Mouse (Mus musculus) brain, adult 2 months (tissue): ENCODE results near the gene Ccdc167.
A peak's percentile ranks its signal among the peaks of the same experiment; 100 is the strongest.

Experiments used
- DNase-seq: peaks from one replicate; pipeline ENCODE4 v3.0.0; 2011; ENCODE audit warnings: low read depth, low spot score

Gene Ccdc167

DNA sequence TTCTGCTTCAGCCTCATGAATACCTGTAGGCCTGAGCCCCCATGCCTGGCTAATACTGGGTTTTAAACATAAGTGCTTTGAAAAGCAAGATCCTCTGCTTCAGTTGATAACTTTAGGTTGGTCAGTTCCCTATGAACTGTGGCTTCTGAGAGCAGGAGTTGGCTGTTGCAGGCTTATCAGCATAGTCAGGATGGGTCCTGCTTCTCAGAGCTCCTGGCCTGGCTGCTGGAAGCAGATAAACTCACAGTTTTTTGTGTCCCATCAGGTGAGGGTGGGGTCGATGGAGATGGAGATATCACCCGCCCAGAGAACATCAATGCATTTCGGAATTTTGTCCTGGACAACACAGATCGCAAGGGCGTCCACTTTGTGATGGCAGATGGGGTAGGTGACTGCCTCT, 30.1 kb downstream of the Ccdc167 start:
- no peak for DNase-seq

DNA sequence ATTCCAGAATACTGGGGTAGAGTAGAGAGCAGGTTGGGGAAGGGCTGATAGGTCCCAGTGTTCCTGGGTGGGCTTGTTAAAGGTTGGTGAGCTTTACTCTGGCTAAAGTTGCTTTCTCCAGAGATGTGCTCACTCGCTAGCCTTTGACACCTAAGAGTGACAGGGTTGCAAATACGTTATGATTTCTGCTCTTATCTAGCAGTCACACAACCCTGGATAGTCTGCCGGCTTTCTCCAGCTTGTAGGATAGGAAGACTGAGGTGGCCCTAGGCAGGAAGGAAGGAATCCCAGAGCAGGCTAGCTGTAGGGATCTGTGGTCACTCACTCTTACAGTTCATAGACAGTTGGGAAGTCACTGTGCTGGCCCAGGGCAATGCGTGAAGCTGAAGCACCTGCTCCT, 32.6 kb downstream of the Ccdc167 start:
- no peak for DNase-seq

GRCm38 (mm10) chr17:29683127-29683526, 33.7 kb downstream of the Ccdc167 start:
- no peak for DNase-seq

GRCm38 (mm10) chr17:29682261-29682660, 34.6 kb downstream of the Ccdc167 start:
- DNase-seq = no peak

GRCm38 (mm10) chr17:29681669-29682068, 35.2 kb downstream of the Ccdc167 start:
- no peak for DNase-seq

GRCm38 (mm10) chr17:29680921-29681320, 35.9 kb downstream of the Ccdc167 start:
- DNase-seq = no peak

DNA sequence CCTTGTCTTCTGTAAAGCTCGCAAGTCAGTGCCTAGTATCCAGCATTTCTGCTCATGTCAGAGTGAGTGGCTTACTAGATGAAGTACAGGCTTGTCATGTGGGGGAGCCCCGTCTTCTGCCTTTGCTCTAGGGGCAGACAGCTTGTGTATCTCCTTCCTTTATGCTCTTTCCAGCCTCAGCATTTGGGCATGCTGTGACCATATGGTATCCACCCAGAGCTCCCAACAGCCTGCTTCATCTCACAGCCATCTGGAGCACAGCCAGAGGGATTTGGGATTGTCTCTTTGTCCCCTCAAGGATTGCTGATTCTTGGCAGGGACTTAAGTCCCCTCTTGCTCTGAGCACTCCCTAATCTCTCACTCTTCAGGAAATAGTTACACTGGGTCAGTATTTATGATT, 36.7 kb downstream of the Ccdc167 start:
- DNase-seq = peak; percentile 99

DNA sequence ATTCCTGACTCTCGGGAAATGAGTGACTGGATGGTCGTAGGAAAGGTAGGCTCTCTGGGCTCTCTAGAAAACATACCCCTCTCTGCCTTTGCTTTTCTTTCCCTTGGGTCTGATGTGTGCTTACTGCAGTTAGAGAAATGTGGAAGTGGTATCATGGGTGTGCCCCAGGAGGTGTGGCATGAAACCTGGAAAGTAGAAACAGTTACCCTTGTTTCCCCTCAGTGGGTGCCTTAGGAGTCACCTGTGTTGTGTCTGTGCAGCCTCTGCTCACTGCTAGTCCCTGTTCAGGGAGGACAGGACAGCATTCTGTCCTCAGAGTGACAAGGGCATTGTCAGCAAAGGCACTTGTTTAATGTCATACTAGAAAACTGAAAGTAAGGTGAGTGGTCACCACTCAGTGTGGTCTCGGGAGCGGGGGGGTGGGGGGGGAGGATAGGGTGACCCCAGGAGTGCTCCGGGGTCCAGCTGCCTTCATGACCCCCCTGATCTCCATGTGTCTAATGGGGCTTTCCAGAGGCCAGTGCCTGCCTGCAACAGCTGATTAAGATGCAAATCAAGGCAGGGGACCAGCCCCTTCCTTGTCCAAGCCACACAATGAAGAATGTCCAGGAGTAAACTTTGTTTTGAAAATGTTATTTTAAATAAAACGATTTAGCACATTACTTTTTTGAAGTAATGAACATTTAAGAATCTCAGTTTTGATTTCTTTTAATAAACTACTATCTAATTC, 37.6 kb downstream of the Ccdc167 start:
- DNase-seq = no peak

DNA sequence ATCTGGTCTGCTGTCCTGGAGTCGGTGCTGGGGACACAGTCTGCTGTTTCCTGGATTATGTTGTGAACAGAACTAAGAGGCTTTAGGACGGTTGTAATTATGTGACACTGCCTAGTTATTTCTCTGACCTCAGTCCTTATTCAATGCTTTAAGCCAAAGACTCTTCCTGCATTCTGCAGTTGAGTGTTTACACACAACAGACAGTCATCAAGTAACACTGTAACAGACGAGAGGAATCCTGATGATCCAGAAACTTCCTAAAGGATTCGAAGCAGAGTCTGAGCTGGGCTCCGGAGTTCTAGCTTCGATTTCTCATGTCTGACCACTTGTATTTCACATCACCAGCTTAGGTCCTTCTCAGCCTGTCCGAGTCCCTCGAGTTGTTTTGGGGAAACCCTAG, 38.3 kb downstream of the Ccdc167 start:
- DNase-seq = no peak

DNA sequence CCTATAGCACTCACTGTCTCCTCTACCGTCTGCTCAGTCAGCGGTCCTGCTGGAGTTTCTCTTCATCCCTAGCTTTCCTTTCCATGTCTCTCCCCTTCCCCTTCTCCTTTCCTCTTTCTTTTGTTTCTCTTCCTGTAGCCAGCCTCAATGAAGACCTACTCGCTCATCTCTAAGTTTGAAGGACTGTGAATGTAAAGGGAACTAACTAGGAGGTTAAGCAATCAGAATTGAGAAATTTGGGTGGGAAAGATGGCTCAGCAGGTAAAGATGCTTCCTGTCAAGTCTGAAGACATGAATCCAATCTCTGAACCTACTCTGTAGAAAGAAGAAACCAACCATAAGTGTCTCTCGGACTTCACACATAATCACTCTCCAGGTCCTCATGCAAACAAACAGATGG, 43.5 kb downstream of the Ccdc167 start:
- DNase-seq = no peak

- peak; percentile 36 for DNase-seq
Measured at GRCm38 (mm10) chr17:29671021-29671420, 45.8 kb downstream of the Ccdc167 start.

DNA sequence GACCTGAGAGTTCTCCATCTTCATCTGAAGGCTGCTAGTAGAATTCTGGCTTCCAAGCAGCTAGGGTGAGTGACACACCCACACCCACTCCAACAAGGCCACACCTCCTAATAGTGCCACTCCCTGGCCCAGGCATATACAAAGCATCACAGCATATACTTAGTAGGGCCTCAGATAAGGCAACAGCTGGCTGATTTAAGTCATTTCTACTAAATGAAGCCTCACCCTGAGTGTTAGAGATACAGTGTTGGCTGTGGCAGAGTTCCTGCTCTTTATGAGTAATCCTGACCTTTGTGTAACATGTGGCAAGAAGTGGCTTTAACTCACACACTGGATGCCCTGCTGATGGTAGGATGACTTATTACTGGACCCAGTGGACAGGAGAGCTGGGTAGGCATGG, 46.9 kb downstream of the Ccdc167 start:
- DNase-seq = no peak

DNA sequence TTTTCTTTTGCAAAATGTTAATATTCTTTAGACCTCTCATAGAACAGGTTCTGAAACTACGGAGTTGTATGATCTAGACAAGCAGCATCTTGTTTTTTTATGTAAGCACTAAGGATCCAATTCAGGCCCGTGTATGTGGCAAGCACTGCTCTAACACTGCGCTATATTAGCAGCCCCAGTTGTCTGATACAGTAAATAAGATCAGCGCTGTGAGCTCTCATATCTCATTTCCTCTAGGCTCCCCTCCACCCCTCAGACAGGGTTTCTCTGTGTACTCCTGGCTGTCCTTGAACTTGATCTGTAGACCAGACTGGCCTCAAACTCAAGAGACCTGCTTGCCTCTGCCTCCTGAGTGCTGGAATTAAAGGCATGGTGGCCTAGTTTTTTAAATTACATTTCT, 47.8 kb downstream of the Ccdc167 start:
- no peak for DNase-seq

GRCm38 (mm10) chr17:29668051-29668986, 48.5 kb downstream of the Ccdc167 start:
- peak; percentile 97 for DNase-seq

- DNase-seq = peak; percentile 27
Measured at GRCm38 (mm10) chr17:29662145-29662544, 54.7 kb downstream of the Ccdc167 start.

GRCm38 (mm10) chr17:29660762-29661391, 56.0 kb downstream of the Ccdc167 start:
- peak; percentile 47 for DNase-seq

DNA sequence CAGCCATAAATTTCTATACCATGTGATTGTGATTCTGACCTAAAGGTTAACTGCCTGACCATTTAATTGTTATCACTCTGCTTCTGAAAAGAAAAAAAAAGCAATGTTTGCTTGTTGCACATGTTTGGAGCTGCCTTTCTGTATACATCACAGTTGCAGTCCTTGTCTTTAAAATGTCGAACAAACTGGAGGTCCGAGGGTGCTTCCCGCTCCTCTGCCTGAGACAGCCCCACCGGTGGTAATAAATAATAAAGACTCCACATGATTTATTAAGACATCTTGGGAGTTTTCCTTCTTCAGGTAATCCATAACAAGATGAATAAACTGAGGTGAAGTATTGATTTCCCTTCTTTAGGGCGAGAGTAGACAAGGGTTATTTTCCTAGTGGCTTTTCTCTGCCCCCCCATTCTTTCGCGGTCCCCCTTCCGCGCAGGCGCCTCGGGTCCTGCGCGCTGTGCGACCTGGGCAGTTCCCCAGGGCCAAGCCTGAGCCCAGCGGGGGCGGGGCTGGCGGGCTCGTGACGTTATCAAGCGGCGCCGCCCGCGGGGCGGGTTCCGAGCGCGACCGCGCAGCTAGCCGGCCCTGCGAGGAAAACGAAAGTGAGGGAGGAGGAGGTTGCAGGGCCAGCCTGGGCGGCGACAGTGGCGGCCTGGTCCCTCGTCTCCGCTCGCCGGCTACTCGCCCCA, 56.6 kb downstream of the Ccdc167 start, which contains the start of gene Cmtr1:
Gene Cmtr1, plus strand, starts transcription at position 520 of the 686 bp plus-strand sequence.
- peak; percentile 97 for DNase-seq

GRCm38 (mm10) chr17:29658249-29658648, 58.6 kb downstream of the Ccdc167 start:
- no peak for DNase-seq

DNA sequence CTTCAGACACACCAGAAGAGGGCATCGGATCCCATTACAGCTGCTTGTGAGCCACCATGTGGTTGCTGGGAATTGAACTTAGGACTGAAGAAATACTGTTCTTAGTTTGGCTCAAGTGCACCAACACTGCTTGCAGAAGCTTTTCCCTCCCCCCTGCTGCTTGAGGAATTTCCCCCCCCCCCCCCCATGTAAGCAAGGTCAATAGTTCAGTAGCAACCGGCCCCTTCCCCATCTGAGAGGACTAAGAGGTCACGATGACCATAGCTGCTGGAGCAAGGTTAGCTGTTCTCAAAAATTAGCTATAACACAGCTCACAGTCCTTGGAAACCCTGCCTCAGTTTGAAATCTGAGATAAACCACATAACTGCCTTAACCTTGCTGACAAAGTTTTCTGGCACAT, 74.6 kb downstream of the Ccdc167 start:
- DNase-seq = no peak

GRCm38 (mm10) chr17:29640971-29641370, 75.9 kb downstream of the Ccdc167 start:
- no peak for DNase-seq

DNA sequence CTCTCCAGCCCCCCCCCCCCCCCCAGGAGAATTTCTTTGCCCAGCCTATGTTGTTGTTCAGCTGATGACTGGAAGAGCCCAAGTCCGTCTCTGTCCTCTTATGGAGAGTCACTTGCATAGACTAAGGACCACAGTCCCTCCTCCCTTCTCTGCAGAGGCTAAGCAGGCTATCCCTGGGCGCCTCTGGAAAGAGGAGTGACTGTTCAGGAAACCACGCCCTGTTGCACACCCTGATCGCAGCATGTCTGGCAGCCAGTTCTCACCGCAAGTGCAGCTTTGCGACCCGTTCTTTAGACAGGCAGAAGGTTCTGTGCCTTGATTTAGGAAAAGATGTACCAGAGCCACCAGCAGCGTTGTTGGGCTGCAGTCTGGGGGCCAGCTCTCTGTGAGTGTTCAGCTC, 78.9 kb downstream of the Ccdc167 start:
- no peak for DNase-seq

- peak; percentile 75 for DNase-seq
Measured at GRCm38 (mm10) chr17:29637377-29637776, 79.5 kb downstream of the Ccdc167 start.
